Mouse (Mus musculus): ENCODE data around the gene Gm49388. TPM values are rescaled to one million over a fixed set of nuclear protein-coding genes. Genes with fewer than 3 reads are reported as not detected.
A peak's percentile ranks its signal among the peaks of the same experiment; 100 is the strongest.

Gene Gm49388
- polyA plus RNA-seq, 1 experiment from 2014 or later = not detected

GRCm38 (mm10) chr7:127797076-127797845, 11.9 kb downstream of the Gm49388 start:
- Histone ChIP-seq H3K4me1 (ENCODE audit: control insufficient read depth, insufficient read depth, low read length) (no peaks in the 10 kb centered on the region), H3K9me3 (ENCODE audit: control insufficient read depth, low read length) (no peaks in the 10 kb centered on the region), H3K9ac (ENCODE audit: low read depth, low read length) (no peak overlapping the region), H3K27me3 (replicated peaks; ENCODE audit: control insufficient read depth, insufficient read depth, low read length) (no peaks in the 10 kb centered on the region), H3K4me2 (ENCODE audit: low read depth, low read length) (no peak overlapping the region), H3K36me3 (ENCODE audit: control insufficient read depth, insufficient read depth, low read length) (peaks cover 14% of the 10 kb centered on the region), H3K27ac (ENCODE audit: low read length) (no peak overlapping the region), H3K4me3 (ENCODE audit: low read length) (no peak overlapping the region)
- ATAC-seq = no peak
- WGBS = 88% methylated on average over 23 of the region's 23 CpGs

DNA sequence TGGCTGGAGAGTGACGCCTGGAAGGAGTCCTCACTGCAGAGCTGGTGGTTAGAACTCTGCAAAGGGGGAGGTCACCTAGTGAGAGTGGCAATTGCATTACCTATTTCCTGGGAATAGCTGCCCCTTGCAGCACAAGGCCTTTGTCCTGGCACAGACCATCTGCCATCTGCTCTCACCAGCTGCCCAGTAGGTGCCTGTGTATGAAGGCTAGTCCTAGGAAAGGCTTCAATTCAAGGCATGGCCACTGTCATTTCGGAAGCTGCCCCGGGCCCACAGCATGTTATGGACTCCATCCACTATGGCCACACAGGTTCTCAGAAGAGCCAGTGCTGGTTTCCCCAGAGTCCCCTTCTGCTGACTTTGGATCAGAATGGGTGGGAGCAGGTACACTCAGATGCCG, 13.2 kb downstream of the Gm49388 start:
- Histone ChIP-seq H3K4me3 (ENCODE audit: low read length) (no peak overlapping the region), H3K9ac (ENCODE audit: low read depth, low read length) (no peak overlapping the region), H3K4me2 (ENCODE audit: low read depth, low read length) (no peak overlapping the region), H3K4me1 (ENCODE audit: control insufficient read depth, insufficient read depth, low read length) (no peaks in the 10 kb centered on the region), H3K27ac (ENCODE audit: low read length) (no peak overlapping the region), H3K36me3 (ENCODE audit: control insufficient read depth, insufficient read depth, low read length) (peaks cover 10% of the 10 kb centered on the region), H3K9me3 (ENCODE audit: control insufficient read depth, low read length) (no peaks in the 10 kb centered on the region), H3K27me3 (replicated peaks; ENCODE audit: control insufficient read depth, insufficient read depth, low read length) (no peaks in the 10 kb centered on the region)
- ATAC-seq = no peak
- 88% methylated on average over 4 of the region's 4 CpGs for WGBS

DNA sequence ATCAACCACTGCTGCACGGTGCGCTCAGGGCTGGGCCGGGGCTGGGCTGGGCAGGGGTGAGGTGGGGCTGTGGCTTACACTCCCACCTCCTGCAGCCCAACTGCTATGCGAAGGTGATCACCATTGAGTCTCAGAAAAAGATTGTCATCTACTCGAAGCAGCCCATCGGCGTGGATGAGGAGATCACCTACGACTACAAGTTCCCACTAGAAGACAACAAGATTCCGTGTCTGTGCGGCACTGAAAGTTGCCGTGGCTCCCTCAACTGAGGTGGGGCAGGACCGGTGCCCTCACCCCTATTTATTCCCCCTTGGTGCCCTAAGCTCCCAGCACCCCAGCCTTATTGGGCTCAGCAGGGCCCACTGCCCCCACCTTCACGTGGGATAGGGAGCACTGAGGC, 13.8 kb downstream of the Gm49388 start:
- no peak overlapping the region for H3K9ac ChIP-seq (ENCODE audit: low read depth, low read length)
- H3K27me3 ChIP-seq (replicated peaks; ENCODE audit: control insufficient read depth, insufficient read depth, low read length) = no peaks in the 10 kb centered on the region
- WGBS = 83% methylated on average over 13 of the region's 13 CpGs
- H3K4me3 ChIP-seq (ENCODE audit: low read length) = no peak overlapping the region
- no peak overlapping the region for H3K27ac ChIP-seq (ENCODE audit: low read length)
- ATAC-seq = no peak
- H3K9me3 ChIP-seq (ENCODE audit: control insufficient read depth, low read length) = no peaks in the 10 kb centered on the region
- H3K4me2 ChIP-seq (ENCODE audit: low read depth, low read length) = no peak overlapping the region
- H3K36me3 ChIP-seq (ENCODE audit: control insufficient read depth, insufficient read depth, low read length) = peaks cover 10% of the 10 kb centered on the region
- H3K4me1 ChIP-seq (ENCODE audit: control insufficient read depth, insufficient read depth, low read length) = no peaks in the 10 kb centered on the region

- Histone ChIP-seq H3K27ac (ENCODE audit: low read length) (no peak overlapping the region), H3K4me3 (ENCODE audit: low read length) (no peak overlapping the region), H3K4me1 (ENCODE audit: control insufficient read depth, insufficient read depth, low read length) (peaks cover 3% of the 10 kb centered on the region; the same call in 1 of the 2 replicates), H3K27me3 (replicated peaks; ENCODE audit: control insufficient read depth, insufficient read depth, low read length) (no peaks in the 10 kb centered on the region), H3K9me3 (ENCODE audit: control insufficient read depth, low read length) (no peaks in the 10 kb centered on the region), H3K9ac (ENCODE audit: low read depth, low read length) (no peak overlapping the region), H3K36me3 (ENCODE audit: control insufficient read depth, insufficient read depth, low read length) (peaks cover 10% of the 10 kb centered on the region), H3K4me2 (ENCODE audit: low read depth, low read length) (no peak overlapping the region)
- ATAC-seq = no peak; the same call in 1 of the 2 replicates
- WGBS = 94% methylated on average over 1 of the region's 1 CpGs
These were observed 14.3 kb downstream of the Gm49388 start for GRCm38 (mm10) chr7:127799738-127800137.

GRCm38 (mm10) chr7:127800435-127801009, 15.1 kb downstream of the Gm49388 start, which contains the start of gene Hsd3b7:
Gene Hsd3b7 (plus strand): TSS chr7:127800604.
- Histone ChIP-seq H3K27ac (ENCODE audit: low read length) (peak within 1 kb of the TSS; percentile 51; the same call in 1 of the 2 replicates), H3K36me3 (ENCODE audit: control insufficient read depth, insufficient read depth, low read length) (peaks cover 10% of the 10 kb centered on the region), H3K9me3 (ENCODE audit: control insufficient read depth, low read length) (no peaks in the 10 kb centered on the region), H3K4me1 (ENCODE audit: control insufficient read depth, insufficient read depth, low read length) (peaks cover 3% of the 10 kb centered on the region; the same call in 1 of the 2 replicates), H3K27me3 (replicated peaks; ENCODE audit: control insufficient read depth, insufficient read depth, low read length) (no peaks in the 10 kb centered on the region), H3K9ac (ENCODE audit: low read depth, low read length) (peak within 1 kb of the TSS; percentile 54), H3K4me3 (ENCODE audit: low read length) (peak within 1 kb of the TSS; percentile 38), H3K4me2 (ENCODE audit: low read depth, low read length) (peak within 1 kb of the TSS; percentile 32)
- 23% methylated on average over 6 of the region's 6 CpGs for WGBS
- peak; percentile 93 for ATAC-seq

GRCm38 (mm10) chr7:127801010-127801621, 15.7 kb downstream of the Gm49388 start:
- H3K27me3 ChIP-seq (replicated peaks; ENCODE audit: control insufficient read depth, insufficient read depth, low read length) = no peaks in the 10 kb centered on the region
- WGBS = 81% methylated on average over 8 of the region's 8 CpGs
- H3K4me3 ChIP-seq (ENCODE audit: low read length) = peak overlapping the region; percentile 38; the same call in 1 of the 2 replicates
- H3K27ac ChIP-seq (ENCODE audit: low read length) = peak overlapping the region; percentile 30; the same call in 1 of the 2 replicates
- no peak; the same call in none of the 2 replicates for ATAC-seq
- peaks cover 3% of the 10 kb centered on the region; the same call in 1 of the 2 replicates for H3K4me1 ChIP-seq (ENCODE audit: control insufficient read depth, insufficient read depth, low read length)
- H3K9ac ChIP-seq (ENCODE audit: low read depth, low read length) = peak overlapping the region; percentile 14
- peaks cover 4% of the 10 kb centered on the region; the same call in 1 of the 2 replicates for H3K36me3 ChIP-seq (ENCODE audit: control insufficient read depth, insufficient read depth, low read length)
- H3K4me2 ChIP-seq (ENCODE audit: low read depth, low read length) = peak overlapping the region; percentile 32
- no peaks in the 10 kb centered on the region for H3K9me3 ChIP-seq (ENCODE audit: control insufficient read depth, low read length)

- no peak overlapping the region for H3K4me2 ChIP-seq (ENCODE audit: low read depth, low read length)
- no peak overlapping the region for H3K9ac ChIP-seq (ENCODE audit: low read depth, low read length)
- no peaks in the 10 kb centered on the region for H3K27me3 ChIP-seq (replicated peaks; ENCODE audit: control insufficient read depth, insufficient read depth, low read length)
- no peaks in the 10 kb centered on the region for H3K36me3 ChIP-seq (ENCODE audit: control insufficient read depth, insufficient read depth, low read length)
- H3K4me3 ChIP-seq (ENCODE audit: low read length) = no peak overlapping the region
- 93% methylated on average over 17 of the region's 17 CpGs for WGBS
- H3K27ac ChIP-seq (ENCODE audit: low read length) = no peak overlapping the region
- no peak for ATAC-seq
- H3K9me3 ChIP-seq (ENCODE audit: control insufficient read depth, low read length) = no peaks in the 10 kb centered on the region
- peaks cover 3% of the 10 kb centered on the region; the same call in 1 of the 2 replicates for H3K4me1 ChIP-seq (ENCODE audit: control insufficient read depth, insufficient read depth, low read length)
These were observed 16.9 kb downstream of the Gm49388 start for GRCm38 (mm10) chr7:127802313-127802712.

GRCm38 (mm10) chr7:127808821-127809220, 23.4 kb downstream of the Gm49388 start:
- 73% methylated on average over 5 of the region's 5 CpGs for WGBS
- no peak overlapping the region for H3K27ac ChIP-seq (ENCODE audit: low read length)
- no peak overlapping the region for H3K4me2 ChIP-seq (ENCODE audit: low read depth, low read length)
- no peak overlapping the region for H3K4me3 ChIP-seq (ENCODE audit: low read length)
- no peaks in the 10 kb centered on the region for H3K27me3 ChIP-seq (replicated peaks; ENCODE audit: control insufficient read depth, insufficient read depth, low read length)
- no peaks in the 10 kb centered on the region for H3K9me3 ChIP-seq (ENCODE audit: control insufficient read depth, low read length)
- H3K36me3 ChIP-seq (ENCODE audit: control insufficient read depth, insufficient read depth, low read length) = no peaks in the 10 kb centered on the region
- no peak overlapping the region for H3K9ac ChIP-seq (ENCODE audit: low read depth, low read length)
- peaks cover 3% of the 10 kb centered on the region; the same call in 1 of the 2 replicates for H3K4me1 ChIP-seq (ENCODE audit: control insufficient read depth, insufficient read depth, low read length)
- ATAC-seq = no peak

DNA sequence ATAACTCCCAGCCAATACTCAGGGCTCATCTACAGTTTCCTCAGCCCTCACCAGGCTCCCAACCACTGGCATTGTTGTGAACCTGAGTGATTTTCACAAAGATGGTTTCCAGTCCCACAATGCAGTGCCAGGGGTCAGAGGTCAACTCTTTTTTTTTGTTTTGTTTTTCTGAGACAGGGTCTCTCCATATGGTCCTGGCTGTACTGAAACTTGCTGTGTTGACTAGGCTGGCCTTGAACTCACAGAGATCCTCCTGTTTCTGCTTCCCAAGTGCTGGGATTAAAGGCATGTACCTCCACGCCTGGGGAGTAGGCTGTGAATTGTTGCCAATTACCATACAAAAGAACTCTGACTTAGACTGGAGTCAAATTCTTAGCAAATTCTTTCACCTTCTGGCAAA, 24.4 kb downstream of the Gm49388 start:
- Histone ChIP-seq H3K27ac (ENCODE audit: low read length) (no peak overlapping the region), H3K4me1 (ENCODE audit: control insufficient read depth, insufficient read depth, low read length) (no peaks in the 10 kb centered on the region), H3K27me3 (replicated peaks; ENCODE audit: control insufficient read depth, insufficient read depth, low read length) (no peaks in the 10 kb centered on the region), H3K9me3 (ENCODE audit: control insufficient read depth, low read length) (no peaks in the 10 kb centered on the region), H3K36me3 (ENCODE audit: control insufficient read depth, insufficient read depth, low read length) (no peaks in the 10 kb centered on the region), H3K4me3 (ENCODE audit: low read length) (no peak overlapping the region), H3K4me2 (ENCODE audit: low read depth, low read length) (no peak overlapping the region), H3K9ac (ENCODE audit: low read depth, low read length) (no peak overlapping the region)
- WGBS = 91% methylated on average over 1 of the region's 1 CpGs
- no peak for ATAC-seq
